Mouse (Mus musculus): ENCODE measurements at regions not wholly inside any gene's neighbourhood (a gene's known extent, or its start where the extent isn't known, plus 50 kb on each side); places are given as distances from the start of the nearest gene placed in this dataset.

- TF ChIP-seq POLR2A (IDR thresholded peaks at IDR 0.05; ENCODE audit: control insufficient read depth, low read depth, low read length), result no peak
- TF ChIP-seq CTCF (IDR thresholded peaks at IDR 0.05; ENCODE audit: control insufficient read depth, insufficient read depth, insufficient replicate concordance, low read depth, low read length), result no peak
These were observed 118.7 kb upstream of the Nmur2 start for GRCm38 (mm10) chr11:56159412-56160074.

Data from testis, adult 2 months (tissue).